Mouse (Mus musculus) gastrocnemius, postnatal 25 days (tissue): ENCODE measurements around the gene Socs4. TPM values are rescaled to one million over a fixed set of nuclear protein-coding genes. Genes with fewer than 3 reads are reported as not detected.
"Not testable (repeated sequence)": the region's sequence is repeated elsewhere in the genome, so short reads cannot be mapped to it uniquely, and the experiment has no call there.

ENCODE experiments used
- DNase-seq: peaks from one replicate; pipeline ENCODE4 v3.0.0; 2022
- total RNA-seq, 2 experiments: library from RNA; stranded (reverse); gene quantifications; 1 replicate in 1 of 2; 2 replicates in 1 of 2; pipeline ENCODE4 v1.2.3; 2021

The Socs4 gene
- total RNA-seq, 2 experiments from 2014 or later: 6.3 to 7.0 TPM

- DNase-seq: no peak
Observed at GRCm38 (mm10) chr14:47287021-47287420, 10.3 kb downstream of the Socs4 start.

DNA sequence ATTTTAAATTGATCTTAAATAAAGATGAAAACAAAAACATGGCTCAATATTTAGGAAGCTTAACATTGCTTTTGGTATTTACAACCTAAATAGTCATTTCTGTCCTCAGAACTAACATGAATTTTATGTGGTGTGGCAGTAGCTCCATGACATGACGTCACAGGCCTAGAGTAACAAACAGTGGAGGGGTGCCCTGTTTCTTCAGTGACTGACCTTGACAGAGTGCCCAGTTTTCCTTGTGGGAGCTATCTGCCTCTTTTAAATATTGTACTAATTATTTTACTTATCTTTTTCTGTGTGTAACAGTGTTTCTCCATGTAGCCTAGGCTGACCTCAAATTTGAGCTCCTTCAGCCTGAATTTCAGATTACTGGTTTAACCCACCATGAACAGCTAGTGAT is 15.0 kb downstream of the Socs4 start:
- DNase-seq: no peak

GRCm38 (mm10) chr14:47294136-47294535 is 17.4 kb downstream of the Socs4 start:
- DNase-seq: no peak

GRCm38 (mm10) chr14:47296232-47296631 is 19.5 kb downstream of the Socs4 start:
- no peak for DNase-seq

DNA sequence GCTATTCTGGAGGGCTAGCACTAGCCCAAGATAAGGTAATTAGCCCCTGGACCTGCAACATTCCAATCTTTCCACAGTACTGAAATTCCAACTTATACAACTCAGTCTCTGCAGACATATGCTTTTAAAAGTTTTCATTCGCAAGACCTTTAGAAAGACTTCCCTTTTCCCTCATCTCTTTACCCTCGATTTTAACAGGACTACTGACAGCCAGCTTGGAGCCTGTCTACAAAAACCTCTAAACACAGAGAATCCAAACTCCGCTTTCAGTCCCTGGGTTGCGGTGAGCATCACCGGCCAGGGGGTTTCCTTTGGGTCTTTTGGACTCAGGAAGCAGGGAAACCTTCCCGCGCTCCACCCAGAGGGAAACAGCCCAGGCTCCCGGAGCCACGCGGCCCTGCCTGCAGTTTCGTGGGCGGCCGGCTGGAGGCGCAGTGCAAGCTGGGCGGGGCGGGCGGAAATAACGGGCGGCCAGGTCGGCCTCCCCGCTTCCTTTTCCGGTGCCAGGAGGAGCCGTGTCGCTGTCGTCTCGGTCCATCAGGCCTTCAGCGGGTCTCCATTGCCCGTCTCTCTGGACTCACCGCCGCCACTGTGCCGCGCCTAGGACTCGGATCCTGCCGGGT is 21.2 kb downstream of the Socs4 start, which contains the start of gene Mapk1ip1l:
TSS of gene Mapk1ip1l (plus strand) at position 482 of the 623 bp plus-strand sequence.
- peak; percentile 86 for DNase-seq

- DNase-seq: no peak
Observed at GRCm38 (mm10) chr14:47298408-47298792, 21.7 kb downstream of the Socs4 start.

DNA sequence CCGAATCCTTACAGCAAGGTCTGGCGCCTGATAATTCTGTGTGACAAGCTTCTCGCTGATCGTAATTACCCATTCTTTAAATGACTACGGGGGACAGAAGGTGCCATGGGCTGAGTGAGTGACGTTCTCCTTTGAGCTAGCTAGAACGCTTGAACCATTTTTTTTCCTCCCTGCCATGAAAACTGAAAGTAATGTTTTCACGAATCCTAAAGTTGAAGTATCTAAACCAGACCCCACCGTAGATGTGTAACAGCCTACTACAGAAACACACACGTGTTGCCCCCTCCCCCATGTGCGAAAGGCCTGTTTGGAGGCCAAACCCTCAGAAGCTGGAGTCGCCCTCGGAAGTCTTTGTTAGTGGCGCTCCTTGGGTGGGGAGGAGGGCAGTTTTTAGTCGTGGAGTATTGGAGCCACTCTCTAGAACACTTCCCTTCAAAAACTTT is 22.1 kb downstream of the Socs4 start:
- peak; percentile 20 for DNase-seq

- DNase-seq: no peak
Observed at GRCm38 (mm10) chr14:47302885-47303680, 26.4 kb downstream of the Socs4 start.

GRCm38 (mm10) chr14:47304814-47305405 is 28.2 kb downstream of the Socs4 start:
- DNase-seq: no peak

DNA sequence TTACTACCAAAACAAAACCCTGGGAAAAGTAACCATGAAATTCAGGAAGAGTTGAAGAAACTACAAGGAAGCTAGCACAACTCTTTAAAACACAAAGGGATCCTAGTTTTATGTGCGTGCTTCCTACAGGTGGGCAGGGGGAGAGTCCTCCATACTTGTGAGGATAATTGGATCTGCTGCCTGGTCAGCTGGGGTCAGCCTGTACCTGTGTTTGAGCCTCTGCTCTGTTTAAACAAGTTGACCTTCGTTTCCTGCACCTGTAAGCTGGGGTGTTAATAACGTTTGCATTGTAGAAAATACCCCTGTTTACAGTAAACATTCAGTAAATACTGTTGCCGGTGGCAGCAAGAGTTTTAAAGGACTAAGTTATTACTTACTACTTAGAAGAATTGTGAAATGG is 29.2 kb downstream of the Socs4 start:
- no peak for DNase-seq

DNA sequence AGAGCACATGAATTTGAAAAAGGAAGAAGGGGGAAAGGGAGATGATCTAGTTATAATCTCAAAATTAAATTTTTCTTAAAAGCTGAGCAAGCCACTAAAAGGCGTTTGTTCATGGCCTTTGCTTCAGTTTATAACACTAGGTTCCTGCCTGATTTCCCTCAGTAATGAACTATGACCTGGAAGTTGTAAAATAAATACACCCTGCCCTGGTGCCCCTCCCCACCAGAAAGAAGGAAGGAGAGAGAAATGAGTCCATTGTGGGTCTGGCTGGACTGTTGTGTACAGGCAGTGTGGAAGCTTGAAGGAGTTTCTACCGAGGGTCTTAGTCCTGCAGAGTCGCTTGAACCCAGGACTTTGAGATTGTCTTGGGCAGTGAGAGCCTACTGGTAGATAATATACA is 30.9 kb downstream of the Socs4 start:
- no peak for DNase-seq

DNA sequence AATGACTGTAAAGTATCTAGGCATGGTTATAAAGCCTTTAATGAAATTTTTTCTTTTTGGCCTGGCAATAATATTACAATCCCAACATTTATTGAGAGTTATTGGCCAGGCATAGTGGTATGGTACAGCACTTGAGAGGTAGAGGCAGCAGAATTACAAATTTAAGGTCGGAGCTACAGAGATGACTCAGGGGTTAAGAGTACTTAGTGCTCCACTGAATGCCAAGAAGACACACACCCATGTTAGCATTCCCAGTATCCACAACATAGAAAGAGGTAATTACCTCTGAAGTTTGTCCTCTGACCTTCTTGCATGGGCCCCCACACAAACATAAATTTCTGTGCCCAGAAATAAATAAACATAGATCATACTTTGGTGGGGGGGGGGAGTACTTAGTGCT is 32.3 kb downstream of the Socs4 start:
- DNase-seq: no peak

- no peak for DNase-seq
Observed at GRCm38 (mm10) chr14:47310342-47311181, 33.8 kb downstream of the Socs4 start.

- no peak for DNase-seq
Observed at GRCm38 (mm10) chr14:47319362-47319761, 42.6 kb downstream of the Socs4 start.

DNA sequence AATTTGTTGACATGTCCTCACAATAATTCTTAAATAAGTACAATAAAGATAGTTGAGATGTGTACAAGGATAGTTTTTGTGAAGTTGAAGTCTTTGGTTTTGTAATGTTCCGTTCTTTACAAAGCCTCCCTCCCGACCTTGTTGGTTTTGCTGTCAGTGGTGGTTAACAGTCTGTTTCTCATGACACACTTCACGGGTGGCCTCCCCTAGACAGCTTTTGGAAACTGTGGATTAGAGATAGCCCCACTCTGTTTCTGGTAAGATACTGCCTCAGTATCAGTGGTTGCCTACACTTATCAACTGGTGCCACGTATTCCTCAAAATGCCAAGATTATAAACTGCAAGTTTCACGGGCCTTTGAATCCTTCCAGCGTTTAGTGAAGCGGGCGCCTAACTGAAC is 44.9 kb downstream of the Socs4 start:
- DNase-seq: not testable (repeated sequence)

DNA sequence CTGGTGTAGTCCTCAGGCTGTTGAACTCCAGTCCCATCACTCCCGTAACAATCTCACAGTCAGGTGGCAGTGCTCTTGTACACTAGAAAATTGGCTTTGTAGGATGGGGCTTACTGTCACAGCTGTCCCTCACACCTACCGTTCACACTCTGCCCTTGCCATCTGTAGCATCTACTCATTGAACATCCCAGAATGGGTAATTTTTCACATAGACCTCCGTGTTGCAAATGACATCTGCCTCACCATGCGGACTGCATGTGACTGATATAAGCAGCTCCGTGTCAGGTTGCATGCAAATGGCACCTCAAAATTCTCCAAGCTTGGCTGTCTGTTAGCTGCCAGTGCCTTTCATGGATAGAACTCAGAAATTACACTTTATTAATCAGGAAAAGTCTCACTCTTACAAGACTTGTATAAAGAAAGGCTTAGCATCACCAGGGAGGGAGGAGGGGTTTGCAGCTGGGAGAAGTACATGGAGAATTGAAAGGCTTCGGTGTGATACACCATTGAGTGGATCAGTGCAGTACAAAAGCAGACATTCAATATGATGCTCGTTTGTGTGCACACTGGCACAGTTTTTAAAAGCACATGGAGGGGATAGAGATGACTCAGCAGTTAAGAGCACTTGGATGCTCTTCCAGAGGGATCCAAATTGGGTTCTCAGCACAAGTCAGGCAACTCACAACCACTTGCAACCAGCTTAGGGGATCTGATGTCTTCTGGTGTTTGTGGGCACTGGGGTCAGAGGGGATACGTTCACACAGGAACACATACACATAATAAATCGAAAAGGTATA is 49.4 kb downstream of the Socs4 start:
- no peak for DNase-seq

GRCm38 (mm10) chr14:47327347-47327746 is 50.6 kb downstream of the Socs4 start:
- no peak for DNase-seq

GRCm38 (mm10) chr14:47331920-47332319 is 55.2 kb downstream of the Socs4 start:
- no peak for DNase-seq

GRCm38 (mm10) chr14:47334819-47335218 is 58.1 kb downstream of the Socs4 start:
- no peak for DNase-seq

GRCm38 (mm10) chr14:47335300-47335699 is 58.6 kb downstream of the Socs4 start:
- no peak for DNase-seq

GRCm38 (mm10) chr14:47340231-47340925 is 63.6 kb downstream of the Socs4 start:
- no peak for DNase-seq
